Mouse (Mus musculus): ENCODE data around the gene Gm20441.
A peak's percentile ranks its signal among the peaks of the same experiment; 100 is the strongest.

The Gm20441 gene

GRCm38 (mm10) chr10:75780769-75781578 is at the start of gene Gm20441, which contains the start of gene Gstt3:
TSS of gene Gm20441 (minus strand) at chr10:75780954.
TSS of gene Gstt3 (minus strand) at chr10:75781414.
- DNase-seq: peak; percentile 16

GRCm38 (mm10) chr10:75830275-75830670 is 49.5 kb upstream of the Gm20441 start:
- no peak for DNase-seq

GRCm38 (mm10) chr10:75829529-75830274 is 48.9 kb upstream of the Gm20441 start:
- DNase-seq: no peak

GRCm38 (mm10) chr10:75828500-75828931 is 47.8 kb upstream of the Gm20441 start:
- peak; percentile 48 for DNase-seq

- no peak for DNase-seq
Measured at GRCm38 (mm10) chr10:75827668-75828360, 47.1 kb upstream of the Gm20441 start.

- DNase-seq: no peak
Measured at GRCm38 (mm10) chr10:75824530-75824929, 43.8 kb upstream of the Gm20441 start.

GRCm38 (mm10) chr10:75823782-75824181 is 43.0 kb upstream of the Gm20441 start:
- DNase-seq: no peak

GRCm38 (mm10) chr10:75822443-75822842 is 41.7 kb upstream of the Gm20441 start, which contains the start of gene Gstt4:
TSS of gene Gstt4 (minus strand) at chr10:75822543.
- DNase-seq: no peak

GRCm38 (mm10) chr10:75819882-75820281 is 39.1 kb upstream of the Gm20441 start:
- no peak for DNase-seq

GRCm38 (mm10) chr10:75818641-75819040 is 37.9 kb upstream of the Gm20441 start:
- no peak for DNase-seq

GRCm38 (mm10) chr10:75804217-75804616 is 23.5 kb upstream of the Gm20441 start:
- no peak for DNase-seq

GRCm38 (mm10) chr10:75798176-75798696 is 17.5 kb upstream of the Gm20441 start, which contains the start of gene Gstt1:
TSS of gene Gstt1 (minus strand) at chr10:75798584.
- peak; percentile 17 for DNase-seq

GRCm38 (mm10) chr10:75797619-75798175 is 16.9 kb upstream of the Gm20441 start:
- DNase-seq: peak; percentile 26

GRCm38 (mm10) chr10:75796731-75797516 is 16.2 kb upstream of the Gm20441 start:
- no peak for DNase-seq

- DNase-seq: no peak
Measured at GRCm38 (mm10) chr10:75794880-75795279, 14.1 kb upstream of the Gm20441 start.

- no peak for DNase-seq
Measured at GRCm38 (mm10) chr10:75790773-75791172, 10.0 kb upstream of the Gm20441 start.

GRCm38 (mm10) chr10:75789841-75790240 is 9.1 kb upstream of the Gm20441 start:
- no peak for DNase-seq

GRCm38 (mm10) chr10:75789081-75789735 is 8.5 kb upstream of the Gm20441 start:
- no peak for DNase-seq

GRCm38 (mm10) chr10:75788277-75788676 is 7.5 kb upstream of the Gm20441 start:
- no peak for DNase-seq

- no peak for DNase-seq
Measured at GRCm38 (mm10) chr10:75785442-75785841, 4.7 kb upstream of the Gm20441 start.
